Mouse (Mus musculus): ENCODE results near the gene Mertk. TPM values are rescaled to one million over a fixed set of nuclear protein-coding genes. Genes with fewer than 3 reads are reported as not detected.

Mertk gene
- total RNA-seq, 1 experiment, result 3.3 TPM

GRCm38 (mm10) chr2:128790875-128791614, 92.3 kb downstream of the Mertk start:
- in situ Hi-C loops (cut with MboI; ENCODE audit: low sequenced_read_pairs in 2 of 2, unreplicated experiment in 2 of 2), result no loop called here
- no peaks in the 10 kb centered on the region for H3K4me1 ChIP-seq (ENCODE audit: control insufficient read depth in 2 of 2, insufficient read depth in 2 of 2, low read length in 2 of 2, poor library complexity in 1 of 2)
- no peaks in the 10 kb centered on the region for H3K36me3 ChIP-seq (ENCODE audit: control insufficient read depth, insufficient read depth, low read length, poor library complexity, severe bottlenecking)
- DNase-seq (ENCODE audit: low read depth, low spot score), result no peak
- H3K9ac ChIP-seq (ENCODE audit: insufficient read depth, low read depth, low read length, poor library complexity, severe bottlenecking), result no peak overlapping the region
- TF ChIP-seq CHD2 (IDR thresholded peaks at IDR 0.05; ENCODE audit: low read depth, low read length) (no peak), ZNF384 (IDR thresholded peaks at IDR 0.05; ENCODE audit: low read depth, low read length) (no peak), MAFK (IDR thresholded peaks at IDR 0.05; ENCODE audit: insufficient read depth, low read depth, low read length) (no peak), ZC3H11A (IDR thresholded peaks at IDR 0.05; ENCODE audit: borderline replicate concordance, low read depth, low read length) (no peak), HCFC1 (IDR thresholded peaks at IDR 0.05; ENCODE audit: borderline replicate concordance, insufficient read depth, low read length) (no peak)
- no peaks in the 10 kb centered on the region for H3K9me3 ChIP-seq (ENCODE audit: control insufficient read depth, insufficient read depth, low read depth, low read length)
- H3K4me3 ChIP-seq (ENCODE audit: insufficient read depth in 1 of 2, low read depth in 1 of 2, low read length in 2 of 2, poor library complexity in 1 of 2, severe bottlenecking in 1 of 2), result no peak overlapping the region
- H3K27ac ChIP-seq (ENCODE audit: insufficient read depth, low read depth, low read length, poor library complexity, severe bottlenecking), result no peak overlapping the region

- DNase-seq (ENCODE audit: low read depth, low spot score), result no peak
- Histone ChIP-seq H3K36me3 (ENCODE audit: control insufficient read depth, insufficient read depth, low read length, poor library complexity, severe bottlenecking) (no peaks in the 10 kb centered on the region), H3K9me3 (ENCODE audit: control insufficient read depth, insufficient read depth, low read depth, low read length) (no peaks in the 10 kb centered on the region), H3K4me1 (ENCODE audit: control insufficient read depth in 2 of 2, insufficient read depth in 2 of 2, low read length in 2 of 2, poor library complexity in 1 of 2) (no peaks in the 10 kb centered on the region), H3K27ac (ENCODE audit: insufficient read depth, low read depth, low read length, poor library complexity, severe bottlenecking) (no peak overlapping the region), H3K9ac (ENCODE audit: insufficient read depth, low read depth, low read length, poor library complexity, severe bottlenecking) (no peak overlapping the region), H3K4me3 (ENCODE audit: insufficient read depth in 1 of 2, low read depth in 1 of 2, low read length in 2 of 2, poor library complexity in 1 of 2, severe bottlenecking in 1 of 2) (no peak overlapping the region)
- in situ Hi-C loops (cut with MboI; ENCODE audit: low sequenced_read_pairs in 2 of 2, unreplicated experiment in 2 of 2), result no loop called here
- TF ChIP-seq HCFC1 (IDR thresholded peaks at IDR 0.05; ENCODE audit: borderline replicate concordance, insufficient read depth, low read length) (no peak), CHD2 (IDR thresholded peaks at IDR 0.05; ENCODE audit: low read depth, low read length) (no peak), ZC3H11A (IDR thresholded peaks at IDR 0.05; ENCODE audit: borderline replicate concordance, low read depth, low read length) (no peak), ZNF384 (IDR thresholded peaks at IDR 0.05; ENCODE audit: low read depth, low read length) (no peak), MAFK (IDR thresholded peaks at IDR 0.05; ENCODE audit: insufficient read depth, low read depth, low read length) (no peak)
Observed at GRCm38 (mm10) chr2:128793958-128794357, 95.2 kb downstream of the Mertk start.

- TF ChIP-seq CHD2 (IDR thresholded peaks at IDR 0.05; ENCODE audit: low read depth, low read length), result no peak
- TF ChIP-seq ZC3H11A (IDR thresholded peaks at IDR 0.05; ENCODE audit: borderline replicate concordance, low read depth, low read length), result no peak
- Histone ChIP-seq H3K4me1 (ENCODE audit: control insufficient read depth in 2 of 2, insufficient read depth in 2 of 2, low read length in 2 of 2, poor library complexity in 1 of 2) (no peaks in the 10 kb centered on the region), H3K36me3 (ENCODE audit: control insufficient read depth, insufficient read depth, low read length, poor library complexity, severe bottlenecking) (no peaks in the 10 kb centered on the region), H3K4me3 (ENCODE audit: insufficient read depth in 1 of 2, low read depth in 1 of 2, low read length in 2 of 2, poor library complexity in 1 of 2, severe bottlenecking in 1 of 2) (no peak overlapping the region), H3K9me3 (ENCODE audit: control insufficient read depth, insufficient read depth, low read depth, low read length) (no peaks in the 10 kb centered on the region), H3K9ac (ENCODE audit: insufficient read depth, low read depth, low read length, poor library complexity, severe bottlenecking) (no peak overlapping the region), H3K27ac (ENCODE audit: insufficient read depth, low read depth, low read length, poor library complexity, severe bottlenecking) (no peak overlapping the region)
- in situ Hi-C loops (cut with MboI; ENCODE audit: low sequenced_read_pairs in 2 of 2, unreplicated experiment in 2 of 2), result no loop called here
- DNase-seq (ENCODE audit: low read depth, low spot score), result no peak
Observed at GRCm38 (mm10) chr2:128796463-128796862, 97.7 kb downstream of the Mertk start.

GRCm38 (mm10) chr2:128803441-128803840, 104.7 kb downstream of the Mertk start:
- no peak overlapping the region for H3K9ac ChIP-seq (ENCODE audit: insufficient read depth, low read depth, low read length, poor library complexity, severe bottlenecking)
- peaks cover 0 to 2% of the 10 kb centered on the region in 2 experiments; a peak in 1 of 4 replicates for H3K4me1 ChIP-seq (ENCODE audit: control insufficient read depth in 2 of 2, insufficient read depth in 2 of 2, low read length in 2 of 2, poor library complexity in 1 of 2)
- TF ChIP-seq MAFK (IDR thresholded peaks at IDR 0.05; ENCODE audit: insufficient read depth, low read depth, low read length) (no peak), ZC3H11A (IDR thresholded peaks at IDR 0.05; ENCODE audit: borderline replicate concordance, low read depth, low read length) (no peak), HCFC1 (IDR thresholded peaks at IDR 0.05; ENCODE audit: borderline replicate concordance, insufficient read depth, low read length) (no peak)
- in situ Hi-C loops (cut with MboI; ENCODE audit: low sequenced_read_pairs in 2 of 2, unreplicated experiment in 2 of 2), result no loop called here
- DNase-seq (ENCODE audit: low read depth, low spot score), result no peak
- H3K9me3 ChIP-seq (ENCODE audit: control insufficient read depth, insufficient read depth, low read depth, low read length), result no peaks in the 10 kb centered on the region
- H3K27ac ChIP-seq (ENCODE audit: insufficient read depth, low read depth, low read length, poor library complexity, severe bottlenecking), result no peak overlapping the region
- no peaks in the 10 kb centered on the region for H3K36me3 ChIP-seq (ENCODE audit: control insufficient read depth, insufficient read depth, low read length, poor library complexity, severe bottlenecking)
- no peak overlapping the region for H3K4me3 ChIP-seq (ENCODE audit: insufficient read depth in 1 of 2, low read depth in 1 of 2, low read length in 2 of 2, poor library complexity in 1 of 2, severe bottlenecking in 1 of 2)

- TF ChIP-seq HCFC1 (IDR thresholded peaks at IDR 0.05; ENCODE audit: borderline replicate concordance, insufficient read depth, low read length), result no peak
- no peak for TF ChIP-seq ZC3H11A (IDR thresholded peaks at IDR 0.05; ENCODE audit: borderline replicate concordance, low read depth, low read length)
- no peak for TF ChIP-seq ZNF384 (IDR thresholded peaks at IDR 0.05; ENCODE audit: low read depth, low read length)
- TF ChIP-seq CHD2 (IDR thresholded peaks at IDR 0.05; ENCODE audit: low read depth, low read length), result no peak
- no peak for TF ChIP-seq MAFK (IDR thresholded peaks at IDR 0.05; ENCODE audit: insufficient read depth, low read depth, low read length)
- Histone ChIP-seq H3K36me3 (ENCODE audit: control insufficient read depth, insufficient read depth, low read length, poor library complexity, severe bottlenecking) (no peaks in the 10 kb centered on the region), H3K4me3 (ENCODE audit: insufficient read depth in 1 of 2, low read depth in 1 of 2, low read length in 2 of 2, poor library complexity in 1 of 2, severe bottlenecking in 1 of 2) (no peak overlapping the region), H3K4me1 (ENCODE audit: control insufficient read depth in 2 of 2, insufficient read depth in 2 of 2, low read length in 2 of 2, poor library complexity in 1 of 2) (peaks cover 0 to 2% of the 10 kb centered on the region in 2 experiments; a peak in 1 of 4 replicates), H3K9me3 (ENCODE audit: control insufficient read depth, insufficient read depth, low read depth, low read length) (no peaks in the 10 kb centered on the region), H3K9ac (ENCODE audit: insufficient read depth, low read depth, low read length, poor library complexity, severe bottlenecking) (no peak overlapping the region), H3K27ac (ENCODE audit: insufficient read depth, low read depth, low read length, poor library complexity, severe bottlenecking) (no peak overlapping the region)
- in situ Hi-C loops (cut with MboI; ENCODE audit: low sequenced_read_pairs in 2 of 2, unreplicated experiment in 2 of 2), result no loop called here
- no peak for DNase-seq (ENCODE audit: low read depth, low spot score)
Observed at GRCm38 (mm10) chr2:128805341-128805740, 106.6 kb downstream of the Mertk start.

Measured in ES-E14 (cell line).